Mouse (Mus musculus) activated CD4-positive, CD25-positive, alpha-beta regulatory T cell (primary cell): ENCODE data around the gene Trmt6. TPM values are rescaled to one million over a fixed set of nuclear protein-coding genes. Genes with fewer than 3 reads are reported as not detected.

Source experiments
- polyA plus RNA-seq, 2 experiments: library from polyadenylated mRNA; unstranded; fragments of 100-300 nt; shearing (Covaris generic); gene quantifications; one replicate each; pipeline ENCODE4 v1.2.1; 2017

Trmt6 gene
- polyA plus RNA-seq: 10 to 100 TPM; 33.4 to 40.0 TPM

GRCm38 (mm10) chr2:132815608-132816314 lies at the start of gene Trmt6, which contains the start of gene Mcm8:
Gene Trmt6, minus strand, starts transcription at chr2:132816055.
Gene Mcm8, plus strand, starts transcription at chr2:132816141.

GRCm38 (mm10) chr2:132846407-132847358 lies 30.8 kb upstream of the Trmt6 start, which contains the start of gene Crls1:
Gene Crls1, plus strand, starts transcription at chr2:132846666.

GRCm38 (mm10) chr2:132780978-132781377 lies 34.9 kb downstream of the Trmt6 start, which contains the start of gene Chgb:
Gene Chgb, plus strand, starts transcription at chr2:132781278.

Other genes starting within 250 kb of the Trmt6 start
- 10 to 100 TPM; 76.0 to 83.6 TPM for gene Gpcpd1, start 228.3 kb downstream of the Trmt6 start, polyA plus RNA-seq
- 10 to 100 TPM; 25.2 to 29.1 TPM for gene Shld1, start 129.1 kb downstream of the Trmt6 start, polyA plus RNA-seq
- under 1 TPM in 1 of 2 experiments, not detected in 1; 0.49 TPM for gene Chgb, start 34.8 kb downstream of the Trmt6 start, polyA plus RNA-seq
- 1 to 10 TPM; 1.3 to 2.1 TPM for gene Mcm8, start 86 bp upstream of the Trmt6 start, polyA plus RNA-seq
- gene Crls1, start 30.6 kb upstream of the Trmt6 start, polyA plus RNA-seq: 10 to 100 TPM; 24.1 to 29.1 TPM
- gene Lrrn4, start 64.8 kb upstream of the Trmt6 start, polyA plus RNA-seq: 1 to 10 TPM in 1 of 2 experiments, under 1 TPM in 1; 0.71 to 3.0 TPM
- gene Fermt1, start 129.9 kb upstream of the Trmt6 start, polyA plus RNA-seq: under 1 TPM in 1 of 2 experiments, not detected in 1; 0.20 TPM